Mouse (Mus musculus): ENCODE data around the gene Fam187b.

GRCm38 (mm10) chr7:30985357-30985756 is 11.8 kb downstream of the Fam187b start:
- TF ChIP-seq POLR2A (IDR thresholded peaks at IDR 0.05; ENCODE audit: control insufficient read depth, extremely low read depth, insufficient read depth, low read length, poor library complexity), result no peak
- no peak for TF ChIP-seq CTCF (IDR thresholded peaks at IDR 0.05; ENCODE audit: borderline replicate concordance, control insufficient read depth, extremely low read depth, insufficient read depth, low read length, poor library complexity)
